Mouse (Mus musculus): ENCODE measurements around the gene Foxn3. TPM values are rescaled to one million over a fixed set of nuclear protein-coding genes. Genes with fewer than 3 reads are reported as not detected.

Gene Foxn3
- polyA plus RNA-seq, 1 experiment from 2014 or later: 51.9 TPM

DNA sequence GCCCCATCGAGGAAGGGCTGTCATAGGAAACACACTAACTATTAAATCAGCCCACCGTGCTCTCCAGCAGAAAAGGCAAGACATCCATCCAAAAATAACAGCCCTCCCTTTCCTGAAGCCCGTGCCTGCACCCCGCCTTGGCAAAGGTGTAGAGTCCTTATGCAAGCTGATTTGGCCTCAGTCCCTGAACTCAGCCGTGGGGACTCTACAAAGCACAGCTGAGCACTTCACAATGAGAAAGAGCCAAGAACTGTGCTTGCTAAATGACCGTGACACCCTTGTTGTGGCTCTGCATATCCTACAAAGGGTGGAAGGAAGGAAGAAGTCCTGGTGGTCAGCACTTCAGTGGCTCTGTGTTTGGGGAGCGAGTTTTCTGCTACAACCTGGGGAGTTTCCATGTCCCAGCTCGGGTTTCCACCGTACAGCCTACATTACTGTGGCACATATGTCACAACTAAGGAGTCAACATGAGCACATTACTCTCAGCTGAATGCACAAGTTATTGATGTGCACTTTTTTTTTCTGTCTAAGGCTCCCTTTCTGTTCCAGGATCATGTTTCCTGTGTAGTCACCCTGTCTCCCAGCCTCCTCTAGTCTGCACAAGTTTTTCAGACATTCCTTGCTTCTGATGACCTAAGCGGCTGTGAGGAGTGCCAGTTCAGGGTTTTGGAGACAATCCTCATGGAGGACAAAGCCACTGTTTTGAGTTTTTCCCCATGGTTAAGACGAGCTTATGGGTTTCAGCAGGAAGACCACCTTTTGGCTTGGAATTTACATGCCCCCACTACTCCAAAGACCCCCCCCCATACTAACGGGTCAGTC lies 226.8 kb downstream of the Foxn3 start:
- peak overlapping the region; percentile 44 for H3K9ac ChIP-seq
- no peaks in the 10 kb centered on the region for H3K27me3 ChIP-seq (replicated peaks)
- H3K27ac ChIP-seq (replicated peaks): peak overlapping the region; percentile 73
- H3K4me3 ChIP-seq: no peak overlapping the region
- peaks cover 30% of the 10 kb centered on the region for H3K36me3 ChIP-seq
- no peaks in the 10 kb centered on the region for H3K9me3 ChIP-seq
- peaks cover 88% of the 10 kb centered on the region for H3K4me1 ChIP-seq
- H3K4me2 ChIP-seq: peak overlapping the region; percentile 37
- no peak for ATAC-seq (ENCODE audit: extremely low read depth, insufficient number of reproducible peaks, low FRiP score, low TSS enrichment)
- WGBS: 24% methylated on average over 12 of the region's 12 CpGs

GRCm38 (mm10) chr12:99335628-99336027 lies 227.8 kb downstream of the Foxn3 start:
- H3K4me3 ChIP-seq: no peak overlapping the region
- peaks cover 24% of the 10 kb centered on the region for H3K36me3 ChIP-seq
- peaks cover 88% of the 10 kb centered on the region for H3K4me1 ChIP-seq
- no peaks in the 10 kb centered on the region for H3K27me3 ChIP-seq (replicated peaks)
- ATAC-seq (ENCODE audit: extremely low read depth, insufficient number of reproducible peaks, low FRiP score, low TSS enrichment): no peak
- H3K9ac ChIP-seq: no peak overlapping the region
- WGBS: 81% methylated on average over 9 of the region's 9 CpGs
- H3K27ac ChIP-seq (replicated peaks): no peak overlapping the region
- H3K4me2 ChIP-seq: no peak overlapping the region
- H3K9me3 ChIP-seq: no peaks in the 10 kb centered on the region

- H3K9me3 ChIP-seq: no peaks in the 10 kb centered on the region
- peaks cover 91% of the 10 kb centered on the region for H3K4me1 ChIP-seq
- no peak for ATAC-seq (ENCODE audit: extremely low read depth, insufficient number of reproducible peaks, low FRiP score, low TSS enrichment)
- no peak overlapping the region for H3K4me2 ChIP-seq
- H3K9ac ChIP-seq: no peak overlapping the region
- no peaks in the 10 kb centered on the region for H3K27me3 ChIP-seq (replicated peaks)
- no peak overlapping the region for H3K4me3 ChIP-seq
- peaks cover 9% of the 10 kb centered on the region; the same call in 1 of the 2 replicates for H3K36me3 ChIP-seq
- 82% methylated on average over 9 of the region's 9 CpGs for WGBS
- H3K27ac ChIP-seq (replicated peaks): no peak overlapping the region
Measured at GRCm38 (mm10) chr12:99334026-99334425, 229.4 kb downstream of the Foxn3 start.

DNA sequence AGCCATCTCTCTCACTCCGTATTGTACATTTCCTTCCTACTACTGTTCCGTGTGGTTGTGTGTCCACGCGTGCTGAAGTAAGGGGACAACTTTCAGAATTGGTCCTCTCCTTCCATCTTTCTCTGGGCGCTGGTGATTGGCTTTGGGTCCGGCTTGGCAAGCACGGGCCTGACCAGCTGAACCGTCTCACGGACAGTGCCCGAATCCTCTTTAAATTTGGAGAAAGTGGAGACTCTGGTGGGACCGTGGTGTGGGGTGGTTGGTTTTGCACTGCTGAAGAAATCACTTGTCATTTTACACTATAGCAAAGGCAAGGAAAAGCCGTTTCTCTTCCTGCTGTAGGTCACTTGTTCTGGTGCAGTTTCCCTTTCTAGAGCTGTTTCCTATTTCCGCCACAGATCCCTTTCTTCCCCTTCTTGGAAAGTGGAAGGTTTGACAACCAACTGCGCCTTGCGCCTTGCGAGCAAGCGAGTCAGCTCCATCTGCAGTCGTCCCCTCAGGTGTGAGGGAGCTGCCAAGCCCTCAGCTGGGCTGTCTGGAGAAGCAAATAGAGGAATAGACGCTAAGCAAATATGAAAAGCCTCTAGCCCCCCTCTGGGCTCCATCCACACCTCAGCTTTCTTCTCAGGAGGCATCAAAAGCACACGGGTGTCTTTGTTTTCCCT lies 229.9 kb downstream of the Foxn3 start:
- H3K4me3 ChIP-seq: no peak overlapping the region
- 80% methylated on average over 20 of the region's 20 CpGs for WGBS
- no peaks in the 10 kb centered on the region for H3K9me3 ChIP-seq
- no peak overlapping the region for H3K4me2 ChIP-seq
- no peak overlapping the region for H3K9ac ChIP-seq
- peaks cover 89% of the 10 kb centered on the region for H3K4me1 ChIP-seq
- H3K36me3 ChIP-seq: peaks cover 9% of the 10 kb centered on the region; the same call in 1 of the 2 replicates
- no peak overlapping the region for H3K27ac ChIP-seq (replicated peaks)
- ATAC-seq (ENCODE audit: extremely low read depth, insufficient number of reproducible peaks, low FRiP score, low TSS enrichment): no peak
- H3K27me3 ChIP-seq (replicated peaks): no peaks in the 10 kb centered on the region

DNA sequence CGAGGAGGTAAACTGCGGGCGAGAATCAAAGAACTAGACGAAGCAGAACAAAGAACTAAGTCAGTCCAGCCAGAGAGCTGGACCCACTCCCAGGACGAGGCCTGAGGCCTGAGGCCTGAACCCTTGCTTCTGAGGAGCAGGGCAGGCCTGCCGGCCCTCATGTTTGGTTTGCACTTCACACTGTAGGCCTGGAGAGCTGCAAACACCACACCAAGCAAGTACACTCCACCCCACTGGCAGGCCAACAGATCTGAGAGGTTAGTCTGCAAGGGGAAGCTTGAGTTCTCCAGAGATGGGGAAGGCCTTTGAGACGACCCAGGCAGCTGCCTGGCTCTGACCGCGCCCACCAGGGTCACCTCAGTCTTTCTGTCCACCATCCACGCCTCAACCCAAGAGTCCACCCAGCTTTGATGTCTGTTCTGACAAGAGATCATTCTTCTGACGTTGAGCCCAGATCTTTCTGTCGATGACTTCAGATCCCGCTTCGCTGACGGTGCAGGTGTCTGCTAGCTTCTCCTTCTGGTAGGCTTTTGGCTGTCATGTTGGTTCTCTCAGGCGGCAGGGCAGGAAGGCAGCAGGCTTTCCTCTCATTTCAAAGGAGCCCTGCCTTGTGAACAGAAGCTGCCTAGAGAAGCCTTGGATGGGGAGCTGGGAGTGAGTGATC lies 231.1 kb downstream of the Foxn3 start:
- H3K4me1 ChIP-seq: peaks cover 78% of the 10 kb centered on the region
- H3K4me3 ChIP-seq: no peak overlapping the region
- H3K9ac ChIP-seq: no peak overlapping the region
- H3K4me2 ChIP-seq: no peak overlapping the region
- no peaks in the 10 kb centered on the region for H3K27me3 ChIP-seq (replicated peaks)
- WGBS: 54% methylated on average over 16 of the region's 16 CpGs
- H3K36me3 ChIP-seq: peaks cover 6% of the 10 kb centered on the region; the same call in 1 of the 2 replicates
- no peaks in the 10 kb centered on the region for H3K9me3 ChIP-seq
- ATAC-seq (ENCODE audit: extremely low read depth, insufficient number of reproducible peaks, low FRiP score, low TSS enrichment): no peak
- peak overlapping the region; percentile 41; the same call in 1 of the 2 replicates for H3K27ac ChIP-seq (replicated peaks)

- H3K9ac ChIP-seq: no peak overlapping the region
- no peak overlapping the region for H3K4me3 ChIP-seq
- peaks cover 5% of the 10 kb centered on the region; the same call in 1 of the 2 replicates for H3K36me3 ChIP-seq
- ATAC-seq (ENCODE audit: extremely low read depth, insufficient number of reproducible peaks, low FRiP score, low TSS enrichment): no peak
- H3K27ac ChIP-seq (replicated peaks): peak overlapping the region; percentile 41; the same call in 1 of the 2 replicates
- no peaks in the 10 kb centered on the region for H3K9me3 ChIP-seq
- no peaks in the 10 kb centered on the region for H3K27me3 ChIP-seq (replicated peaks)
- H3K4me2 ChIP-seq: 0 out of 2 replicates have a peak overlapping the region, but pooled peaks have one; percentile 6
- H3K4me1 ChIP-seq: peaks cover 74% of the 10 kb centered on the region
- WGBS: 18% methylated on average over 5 of the region's 8 CpGs
Measured at GRCm38 (mm10) chr12:99331341-99331947, 231.9 kb downstream of the Foxn3 start.

- WGBS: 79% methylated on average over 12 of the region's 12 CpGs
- Histone ChIP-seq H3K36me3 (peaks cover 5% of the 10 kb centered on the region; the same call in 1 of the 2 replicates), H3K27me3 (replicated peaks) (no peaks in the 10 kb centered on the region), H3K4me3 (no peak overlapping the region), H3K9me3 (no peaks in the 10 kb centered on the region), H3K4me1 (peaks cover 74% of the 10 kb centered on the region), H3K9ac (no peak overlapping the region), H3K27ac (replicated peaks) (no peak overlapping the region), H3K4me2 (no peak overlapping the region)
- no peak for ATAC-seq (ENCODE audit: extremely low read depth, insufficient number of reproducible peaks, low FRiP score, low TSS enrichment)
Measured at GRCm38 (mm10) chr12:99330822-99331285, 232.5 kb downstream of the Foxn3 start.

- Histone ChIP-seq H3K27ac (replicated peaks) (no peak overlapping the region), H3K9me3 (no peaks in the 10 kb centered on the region), H3K27me3 (replicated peaks) (no peaks in the 10 kb centered on the region), H3K4me3 (no peak overlapping the region), H3K4me1 (peaks cover 75% of the 10 kb centered on the region), H3K36me3 (peaks cover 5% of the 10 kb centered on the region; the same call in 1 of the 2 replicates), H3K4me2 (no peak overlapping the region), H3K9ac (no peak overlapping the region)
- ATAC-seq (ENCODE audit: extremely low read depth, insufficient number of reproducible peaks, low FRiP score, low TSS enrichment): 0 out of 2 replicates have a peak, but pooled peaks have one; percentile 6
- WGBS: 37% methylated on average over 20 of the region's 20 CpGs
Measured at GRCm38 (mm10) chr12:99329301-99330257, 233.8 kb downstream of the Foxn3 start.

GRCm38 (mm10) chr12:99326157-99326556 lies 237.2 kb downstream of the Foxn3 start:
- H3K4me1 ChIP-seq: peaks cover 65% of the 10 kb centered on the region

More at GRCm38 (mm10) chr12:99326157-99326556, 237.2 kb downstream of the Foxn3 start:
- Histone ChIP-seq H3K9ac (peak overlapping the region; percentile 33), H3K27me3 (replicated peaks) (no peaks in the 10 kb centered on the region), H3K4me3 (0 out of 2 replicates have a peak overlapping the region, but pooled peaks have one; percentile 11), H3K4me2 (peak overlapping the region; percentile 40), H3K9me3 (no peaks in the 10 kb centered on the region), H3K27ac (replicated peaks) (peak overlapping the region; percentile 21; the same call in 1 of the 2 replicates), H3K36me3 (no peaks in the 10 kb centered on the region)
- 31% methylated on average over 8 of the region's 8 CpGs for WGBS
- ATAC-seq (ENCODE audit: extremely low read depth, insufficient number of reproducible peaks, low FRiP score, low TSS enrichment): no peak
